Mouse (Mus musculus) thymus, adult 2 months (tissue): ENCODE results near the gene Rbx1. TPM values are rescaled to one million over a fixed set of nuclear protein-coding genes. Genes with fewer than 3 reads are reported as not detected.
A peak's percentile ranks its signal among the peaks of the same experiment; 100 is the strongest.

ENCODE experiments used
- DNase-seq: peaks from one replicate; pipeline ENCODE4 v3.0.0; 2021
- H3K27ac ChIP-seq: fragments of 200-500 bp; 2 replicates; pipeline ENCODE4 v1.5.1; 2012; ENCODE audit warnings: low read length, control low read depth; ENCODE audit not compliant: control insufficient read depth, insufficient read depth
- H3K27me3 ChIP-seq: fragments of 200-500 bp; 2 replicates; pipeline ENCODE4 v1.6.1; 2012; ENCODE audit warnings: mild to moderate bottlenecking, low read length, moderate library complexity, mixed read lengths; ENCODE audit not compliant: control insufficient read depth, insufficient read depth
- H3K36me3 ChIP-seq: fragments of 200-500 bp; 2 replicates; pipeline ENCODE4 v1.6.1; 2012; ENCODE audit warnings: mild to moderate bottlenecking, low read length, moderate library complexity; ENCODE audit not compliant: control insufficient read depth, insufficient read depth
- H3K4me1 ChIP-seq: fragments of 200-500 bp; replicated peaks from 2 replicates; pipeline ENCODE4 v1.6.1; 2012; ENCODE audit warnings: low read length; ENCODE audit not compliant: control insufficient read depth, insufficient read depth
- H3K4me3 ChIP-seq: fragments of 200-500 bp; 2 replicates; pipeline ENCODE4 v1.5.1; 2012; ENCODE audit warnings: mild to moderate bottlenecking, low read length, control low read depth, moderate library complexity; ENCODE audit not compliant: control insufficient read depth, insufficient read depth
- CTCF ChIP-seq: fragments of 200-500 bp; IDR thresholded peaks from 2 replicates; pipeline ENCODE4 v1.5.1; 2012; ENCODE audit warnings: mild to moderate bottlenecking, control low read depth, low read length, moderate library complexity, borderline replicate concordance; ENCODE audit not compliant: control insufficient read depth, poor library complexity, insufficient read depth; ENCODE audit errors: extremely low read depth
- POLR2A ChIP-seq: fragments of 200-500 bp; IDR thresholded peaks from 2 replicates; pipeline ENCODE4 v1.6.1; 2012; ENCODE audit warnings: mild to moderate bottlenecking, low read length, control low read depth, moderate library complexity; ENCODE audit not compliant: control insufficient read depth, poor library complexity, insufficient read depth; ENCODE audit errors: extremely low read depth
- WGBS: fragments of 180-500 bp; shearing (Covaris S2); methylation state at CpG from one replicate; pipeline ENCODE4 v1.1.7; 2018; 5-methylcytosine and 5-hydroxymethylcytosine counted together
- polyA plus RNA-seq: library from polyadenylated mRNA; depleted of rRNA; stranded (reverse); fragments of >200 nt; gene quantifications from 2 replicates; pipeline ENCODE4 v1.2.3, GENCODE M21; 2012

Gene Rbx1
- polyA plus RNA-seq, 1 experiment, result 104 TPM

- H3K27ac ChIP-seq, result no peak overlapping the region
- TF ChIP-seq CTCF (no peak), POLR2A (no peak)
- H3K4me1 ChIP-seq, result no peaks in the 10 kb centered on the region
- no peak for DNase-seq
- H3K4me3 ChIP-seq, result no peak overlapping the region
- H3K27me3 ChIP-seq, result no peaks in the 10 kb centered on the region
- WGBS, result 55% methylated on average over 2 of the region's 2 CpGs
- H3K36me3 ChIP-seq, result peaks cover 13% of the 10 kb centered on the region
Measured at GRCm38 (mm10) chr15:81427947-81428346, 38.1 kb upstream of the Rbx1 start.

- Histone ChIP-seq H3K27ac (no peak overlapping the region), H3K4me3 (no peak overlapping the region), H3K36me3 (peaks cover 13% of the 10 kb centered on the region), H3K4me1 (no peaks in the 10 kb centered on the region), H3K27me3 (no peaks in the 10 kb centered on the region)
- TF ChIP-seq POLR2A (no peak), CTCF (no peak)
- DNase-seq, result no peak
- 93% methylated on average over 1 of the region's 1 CpGs for WGBS
Measured at GRCm38 (mm10) chr15:81431195-81431594, 34.9 kb upstream of the Rbx1 start.

GRCm38 (mm10) chr15:81438345-81438744 lies 27.8 kb upstream of the Rbx1 start:
- Histone ChIP-seq H3K27me3 (no peaks in the 10 kb centered on the region), H3K4me3 (no peak overlapping the region), H3K36me3 (peaks cover 8% of the 10 kb centered on the region), H3K27ac (no peak overlapping the region), H3K4me1 (no peaks in the 10 kb centered on the region)
- no peak for DNase-seq
- 92% methylated on average over 1 of the region's 1 CpGs for WGBS
- no peak for TF ChIP-seq POLR2A
- TF ChIP-seq CTCF, result no peak

GRCm38 (mm10) chr15:81439236-81439635 lies 26.9 kb upstream of the Rbx1 start:
- Histone ChIP-seq H3K27me3 (no peaks in the 10 kb centered on the region), H3K27ac (no peak overlapping the region), H3K4me3 (no peak overlapping the region), H3K4me1 (no peaks in the 10 kb centered on the region), H3K36me3 (peaks cover 8% of the 10 kb centered on the region)
- no peak for DNase-seq
- TF ChIP-seq POLR2A (no peak), CTCF (no peak)

- DNase-seq, result peak; percentile 68
- H3K4me1 ChIP-seq, result no peaks in the 10 kb centered on the region
- TF ChIP-seq POLR2A (no peak), CTCF (no peak)
- 71% methylated on average over 3 of the region's 3 CpGs for WGBS
- H3K36me3 ChIP-seq, result peaks cover 12% of the 10 kb centered on the region
- no peaks in the 10 kb centered on the region for H3K27me3 ChIP-seq
- H3K4me3 ChIP-seq, result no peak overlapping the region
- H3K27ac ChIP-seq, result no peak overlapping the region
Measured at GRCm38 (mm10) chr15:81448463-81448862, 17.6 kb upstream of the Rbx1 start.

GRCm38 (mm10) chr15:81461523-81461922 lies 4.6 kb upstream of the Rbx1 start:
- no peak for TF ChIP-seq CTCF
- TF ChIP-seq POLR2A, result no peak
- 94% methylated on average over 7 of the region's 7 CpGs for WGBS
- H3K36me3 ChIP-seq, result no peaks in the 10 kb centered on the region
- no peak for DNase-seq
- H3K4me1 ChIP-seq, result peaks cover 5% of the 10 kb centered on the region
- H3K27me3 ChIP-seq, result no peaks in the 10 kb centered on the region
- no peak overlapping the region for H3K4me3 ChIP-seq
- H3K27ac ChIP-seq, result no peak overlapping the region

GRCm38 (mm10) chr15:81465016-81465660 lies 958 bp upstream of the Rbx1 start:
- H3K4me1 ChIP-seq, result peaks cover 5% of the 10 kb centered on the region
- H3K4me3 ChIP-seq, result no peak overlapping the region
- no peak for DNase-seq
- no peaks in the 10 kb centered on the region for H3K36me3 ChIP-seq
- peak overlapping the region; percentile 77 for H3K27ac ChIP-seq
- 64% methylated on average over 12 of the region's 12 CpGs for WGBS
- no peaks in the 10 kb centered on the region for H3K27me3 ChIP-seq
- TF ChIP-seq CTCF (no peak), POLR2A (no peak)
